Mouse (Mus musculus) MEL (cell line): ENCODE measurements around the gene E330009J07Rik. TPM values are rescaled to one million over a fixed set of nuclear protein-coding genes. Genes with fewer than 3 reads are reported as not detected.

Experiments used
- DNase-seq: peaks from one replicate; pipeline ENCODE4 v3.0.0; 2011; ENCODE audit warnings: low read depth, low spot score
- H3K27ac ChIP-seq: 2 replicates; pipeline ENCODE4 v1.5.1; 2012; ENCODE audit warnings: low read depth, mild to moderate bottlenecking, control low read depth, low read length, moderate library complexity; ENCODE audit not compliant: control insufficient read depth
- H3K27me3 ChIP-seq, 2 experiments: fragments of 150-350 bp in 1 of 2; sonication (generic) in 1 of 2; 2 replicates each; pipeline ENCODE4 v1.6.1; 2012; ENCODE audit warnings: low read length in 2 of 2, mild to moderate bottlenecking in 2 of 2, improper control_type of control experiment in 1 of 2, moderate library complexity in 1 of 2; ENCODE audit not compliant: insufficient read depth in 2 of 2, control insufficient read depth in 1 of 2
- H3K36me3 ChIP-seq, 2 experiments: 2 replicates each; pipeline ENCODE4 v1.6.1; 2012 to 2014; ENCODE audit warnings: low read length in 2 of 2, improper control_type of control experiment in 1 of 2, inconsistent platforms in 1 of 2, mild to moderate bottlenecking in 1 of 2; ENCODE audit not compliant: insufficient read depth in 2 of 2, control insufficient read depth in 1 of 2
- H3K4me1 ChIP-seq, 2 experiments: fragments of 150-350 bp in 1 of 2; sonication (generic) in 1 of 2; 2 replicates each; pipeline ENCODE4 v1.6.1; 2012; ENCODE audit warnings: low read length in 2 of 2, improper control_type of control experiment in 1 of 2, mild to moderate bottlenecking in 1 of 2; ENCODE audit not compliant: insufficient read depth in 2 of 2, control insufficient read depth in 1 of 2
- H3K4me3 ChIP-seq, 2 experiments: fragments of 150-350 bp in 1 of 2; sonication (generic) in 1 of 2; 2 replicates each; pipeline ENCODE4 v1.5.1; 2012; ENCODE audit warnings: low read depth in 2 of 2, low read length in 2 of 2, mild to moderate bottlenecking in 2 of 2, moderate library complexity in 2 of 2, control low read depth in 1 of 2, improper control_type of control experiment in 1 of 2; ENCODE audit not compliant: control insufficient read depth in 1 of 2, insufficient read depth in 1 of 2
- H3K79me2 ChIP-seq: 2 replicates; pipeline ENCODE4 v1.6.1; 2012; ENCODE audit warnings: mild to moderate bottlenecking, low read length, moderate library complexity; ENCODE audit not compliant: control insufficient read depth, poor library complexity, insufficient read depth
- H3K9ac ChIP-seq: 2 replicates; pipeline ENCODE4 v1.6.1; 2012; ENCODE audit warnings: low read depth, mild to moderate bottlenecking, control low read depth, low read length, moderate library complexity; ENCODE audit not compliant: control insufficient read depth, poor library complexity, severe bottlenecking
- H3K9me3 ChIP-seq: fragments of 150-350 bp; sonication (generic); replicated peaks from 2 replicates; pipeline ENCODE4 v1.6.1; 2012; ENCODE audit warnings: mild to moderate bottlenecking, low read length, improper control_type of control experiment, moderate library complexity; ENCODE audit not compliant: insufficient read depth
- CTCF ChIP-seq, 3 experiments: IDR thresholded peaks in 2 of 3; conservative IDR thresholded peaks in 1 of 3; 2 replicates each; pipeline ENCODE4 v1.5.1; 2011 to 2012; ENCODE audit warnings: low read length in 3 of 3, low read depth in 2 of 3, mild to moderate bottlenecking in 2 of 3, improper control_type of control experiment in 1 of 3, inconsistent platforms in 1 of 3, mixed read lengths in 1 of 3, moderate library complexity in 1 of 3; ENCODE audit not compliant: control insufficient read depth in 1 of 3, insufficient read depth in 1 of 3, poor library complexity in 1 of 3, severe bottlenecking in 1 of 3
- E2F4 ChIP-seq: IDR thresholded peaks from 2 replicates; pipeline ENCODE4 v1.6.1; 2011; ENCODE audit warnings: low read depth, low read length, improper control_type of control experiment, borderline replicate concordance
- ELF1 ChIP-seq: IDR thresholded peaks from 2 replicates; pipeline ENCODE4 v1.6.1; 2014; ENCODE audit warnings: low read depth, mild to moderate bottlenecking, inconsistent platforms, low read length, improper control_type of control experiment, moderate library complexity
- EP300 ChIP-seq, 2 experiments: IDR thresholded peaks; 2 replicates each; pipeline ENCODE4 v1.6.1; 2011; ENCODE audit warnings: improper control_type of control experiment in 2 of 2, low read length in 2 of 2, low read depth in 1 of 2, mild to moderate bottlenecking in 1 of 2
- ETS1 ChIP-seq: IDR thresholded peaks from 2 replicates; pipeline ENCODE4 v1.6.1; 2012; ENCODE audit warnings: low read depth, mild to moderate bottlenecking, inconsistent platforms, low read length, improper control_type of control experiment, moderate library complexity
- GATA1 ChIP-seq: IDR thresholded peaks from 2 replicates; pipeline ENCODE4 v1.6.1; 2011; ENCODE audit warnings: low read depth, low read length, improper control_type of control experiment
- HCFC1 ChIP-seq: IDR thresholded peaks from 2 replicates; pipeline ENCODE4 v1.6.1; 2012; ENCODE audit warnings: low read depth, mild to moderate bottlenecking, inconsistent platforms, low read length, improper control_type of control experiment, moderate library complexity
- KAT2A ChIP-seq: conservative IDR thresholded peaks from 2 replicates; pipeline ENCODE4 v1.6.1; 2012; ENCODE audit warnings: low read depth, low read length, improper control_type of control experiment, inconsistent platforms
- MAX ChIP-seq: IDR thresholded peaks from 2 replicates; pipeline ENCODE4 v1.6.1; 2011; ENCODE audit warnings: low read length, improper control_type of control experiment
- MEF2A ChIP-seq: IDR thresholded peaks from 2 replicates; pipeline ENCODE4 v1.6.1; 2014; ENCODE audit warnings: low read depth, mild to moderate bottlenecking, inconsistent platforms, low read length, improper control_type of control experiment; ENCODE audit not compliant: poor library complexity, insufficient replicate concordance, severe bottlenecking; ENCODE audit errors: extremely low read depth
- MYC ChIP-seq: IDR thresholded peaks from 2 replicates; pipeline ENCODE4 v1.6.1; 2011; ENCODE audit warnings: low read depth, mild to moderate bottlenecking, low read length, improper control_type of control experiment, moderate library complexity
- NELFE ChIP-seq: IDR thresholded peaks from 2 replicates; pipeline ENCODE4 v1.6.1; 2011; ENCODE audit warnings: low read depth, low read length, improper control_type of control experiment
- NRF1 ChIP-seq: IDR thresholded peaks from 2 replicates; pipeline ENCODE4 v1.6.1; 2014; ENCODE audit warnings: low read depth, mild to moderate bottlenecking, inconsistent platforms, low read length, improper control_type of control experiment, moderate library complexity; ENCODE audit not compliant: poor library complexity, insufficient read depth, severe bottlenecking
- POLR2AphosphoS2 ChIP-seq: IDR thresholded peaks from 2 replicates; pipeline ENCODE4 v1.6.1; 2011; ENCODE audit warnings: low read length, improper control_type of control experiment
- POLR2AphosphoS5 ChIP-seq: IDR thresholded peaks from 2 replicates; pipeline ENCODE4 v1.6.1; 2012; ENCODE audit warnings: low read depth, borderline replicate concordance, mild to moderate bottlenecking, inconsistent platforms, low read length, moderate library complexity, mixed read lengths
- SIN3A ChIP-seq: IDR thresholded peaks from 2 replicates; pipeline ENCODE4 v1.6.1; 2012; ENCODE audit warnings: low read length, improper control_type of control experiment, inconsistent platforms
- TBP ChIP-seq: IDR thresholded peaks from 2 replicates; pipeline ENCODE4 v1.8.0; 2011; ENCODE audit warnings: low read depth, low read length, improper control_type of control experiment
- TCF12 ChIP-seq: IDR thresholded peaks from 2 replicates; pipeline ENCODE4 v1.6.1; 2014; ENCODE audit warnings: low read depth, mild to moderate bottlenecking, inconsistent platforms, low read length, improper control_type of control experiment, moderate library complexity
- UBTF ChIP-seq: IDR thresholded peaks from 2 replicates; pipeline ENCODE4 v1.6.1; 2012; ENCODE audit warnings: low read depth, mild to moderate bottlenecking, inconsistent platforms, low read length, improper control_type of control experiment, moderate library complexity, borderline replicate concordance; ENCODE audit not compliant: insufficient read depth
- ZC3H11A ChIP-seq: IDR thresholded peaks from 2 replicates; pipeline ENCODE4 v1.6.1; 2012; ENCODE audit warnings: low read depth, mild to moderate bottlenecking, inconsistent platforms, low read length, improper control_type of control experiment
- ZKSCAN1 ChIP-seq: IDR thresholded peaks from 2 replicates; pipeline ENCODE4 v1.6.1; 2012; ENCODE audit warnings: low read depth, mild to moderate bottlenecking, inconsistent platforms, low read length, improper control_type of control experiment, moderate library complexity
- ZNF384 ChIP-seq: IDR thresholded peaks from 2 replicates; pipeline ENCODE4 v1.6.1; 2012; ENCODE audit warnings: low read depth, mild to moderate bottlenecking, inconsistent platforms, low read length, improper control_type of control experiment
- polyA plus RNA-seq, 2 experiments: library from polyadenylated mRNA; stranded (reverse) in 1 of 2; unstranded in 1 of 2; fragments of >175 nt in 1 of 2; fragments of >200 nt in 1 of 2; gene quantifications; 2 replicates each; pipeline versions ENCODE4 v1.2.1 to v1.2.4; 2012; ENCODE audit warnings: low replicate concordance in 2 of 2, low read depth in 1 of 2; ENCODE audit not compliant: insufficient read length in 2 of 2, insufficient read depth in 1 of 2, missing spikeins in 1 of 2
- total RNA-seq: library from RNA; depleted of rRNA; stranded (reverse); fragments of 300-350 nt; gene quantifications from 2 replicates; pipeline ENCODE4 v1.2.3, GENCODE M21; 2012

E330009J07Rik gene
- total and polyA plus RNA-seq, 3 experiments: 5.9 to 6.4 TPM; not detected in 1

- H3K79me2 ChIP-seq: no peaks in the 10 kb centered on the region
- TF ChIP-seq ZNF384: no peak
- no peak for TF ChIP-seq SIN3A
- TF ChIP-seq UBTF: no peak
- no peak for TF ChIP-seq GATA1
- H3K9ac ChIP-seq: no peak overlapping the region
- no peaks in the 10 kb centered on the region for H3K9me3 ChIP-seq
- no peak overlapping the region for H3K27ac ChIP-seq
- H3K4me1 ChIP-seq: peaks cover 0 to 13% of the 10 kb centered on the region in 2 experiments; a peak in 2 of 4 replicates
- H3K27me3 ChIP-seq: no peaks in the 10 kb centered on the region
- no peak for DNase-seq
- H3K36me3 ChIP-seq: peaks cover 0 to 10% of the 10 kb centered on the region in 2 experiments; a peak in 2 of 4 replicates
- no peak overlapping the region for H3K4me3 ChIP-seq
These were observed 20.1 kb downstream of the E330009J07Rik start for GRCm38 (mm10) chr6:40415799-40416198.

GRCm38 (mm10) chr6:40413565-40413964 lies 22.4 kb downstream of the E330009J07Rik start:
- TF ChIP-seq MAX: no peak
- TF ChIP-seq EP300 (IDR thresholded peaks at IDR 0.05; ENCODE audit: low read depth in 1 of 2, low read length in 2 of 2): no peak
- TF ChIP-seq TCF12: no peak
- TF ChIP-seq E2F4: no peak
- no peak overlapping the region for H3K9ac ChIP-seq
- H3K4me1 ChIP-seq: peaks cover 4 to 20% of the 10 kb centered on the region in 2 experiments
- no peak for DNase-seq
- H3K27me3 ChIP-seq: no peaks in the 10 kb centered on the region
- H3K4me3 ChIP-seq: no peak overlapping the region
- no peaks in the 10 kb centered on the region for H3K79me2 ChIP-seq
- H3K36me3 ChIP-seq: peaks cover 0 to 14% of the 10 kb centered on the region in 2 experiments; a peak in 2 of 4 replicates
- H3K9me3 ChIP-seq: no peaks in the 10 kb centered on the region
- no peak overlapping the region for H3K27ac ChIP-seq

GRCm38 (mm10) chr6:40413046-40413445 lies 22.9 kb downstream of the E330009J07Rik start:
- H3K27ac ChIP-seq: no peak overlapping the region
- no peaks in the 10 kb centered on the region for H3K9me3 ChIP-seq
- no peak overlapping the region for H3K4me3 ChIP-seq
- no peak for DNase-seq
- no peak for TF ChIP-seq KAT2A
- TF ChIP-seq GATA1: no peak
- TF ChIP-seq ELF1: no peak
- TF ChIP-seq MEF2A: no peak
- TF ChIP-seq NRF1: no peak
- TF ChIP-seq POLR2AphosphoS5: no peak
- TF ChIP-seq ZKSCAN1: no peak
- TF ChIP-seq ZC3H11A: no peak
- no peak for TF ChIP-seq MYC
- no peak for TF ChIP-seq NELFE
- no peak for TF ChIP-seq CTCF (IDR thresholded peaks at IDR 0.05 in 2 of 3, conservative IDR thresholded peaks at IDR 0.05 in 1 of 3; ENCODE audit: control insufficient read depth in 1 of 3, insufficient read depth in 1 of 3, low read depth in 2 of 3, low read length in 3 of 3, poor library complexity in 1 of 3, severe bottlenecking in 1 of 3)
- no peak for TF ChIP-seq ZNF384
- TF ChIP-seq ETS1: no peak
- no peak for TF ChIP-seq HCFC1
- no peak for TF ChIP-seq POLR2AphosphoS2
- no peak for TF ChIP-seq TBP
- TF ChIP-seq E2F4: no peak
- H3K79me2 ChIP-seq: no peaks in the 10 kb centered on the region
- H3K27me3 ChIP-seq: no peaks in the 10 kb centered on the region
- peaks cover 0 to 14% of the 10 kb centered on the region in 2 experiments; a peak in 2 of 4 replicates for H3K36me3 ChIP-seq
- H3K9ac ChIP-seq: no peak overlapping the region
- peaks cover 4 to 20% of the 10 kb centered on the region in 2 experiments for H3K4me1 ChIP-seq
